Mouse (Mus musculus) lung, embryonic 14.5 days (tissue): ENCODE results near the gene Zdhhc3. TPM values are rescaled to one million over a fixed set of nuclear protein-coding genes. Genes with fewer than 3 reads are reported as not detected.

Experiments used
- ATAC-seq: fragments of 200-750 bp; cut with Nextera tagmentation; 2 replicates; pipeline ENCODE4 v1.8.0; 2017; ENCODE audit warnings: mild to moderate bottlenecking, moderate TSS enrichment, moderate library complexity; ENCODE audit not compliant: insufficient read depth
- DNase-seq: peaks from one replicate; pipeline ENCODE4 v3.0.0-alpha.2; 2015
- H3K27ac ChIP-seq: fragments of 300-500 bp; sonication (generic); 2 replicates; pipeline ENCODE4 v1.5.1; 2014; ENCODE audit warnings: low read depth, mild to moderate bottlenecking, moderate library complexity
- H3K27me3 ChIP-seq: fragments of 300-500 bp; sonication (generic); 2 replicates; pipeline ENCODE4 v1.6.1; 2014; ENCODE audit warnings: low read length, control low read depth; ENCODE audit not compliant: insufficient read depth
- H3K36me3 ChIP-seq: fragments of 300-500 bp; sonication (generic); 2 replicates; pipeline ENCODE4 v1.6.1; 2014; ENCODE audit warnings: control low read depth; ENCODE audit not compliant: insufficient read depth
- H3K4me1 ChIP-seq: fragments of 300-500 bp; sonication (generic); 2 replicates; pipeline ENCODE4 v1.6.1; 2014; ENCODE audit warnings: antibody characterized with exemption, control low read depth; ENCODE audit not compliant: insufficient read depth
- H3K4me2 ChIP-seq: fragments of 300-500 bp; sonication (generic); 2 replicates; pipeline ENCODE4 v1.6.1; 2014; ENCODE audit warnings: mild to moderate bottlenecking
- H3K4me3 ChIP-seq: fragments of 300-500 bp; sonication (generic); 2 replicates; pipeline ENCODE4 v1.5.1; 2014; ENCODE audit warnings: low read depth, low read length
- H3K9ac ChIP-seq: fragments of 300-500 bp; sonication (generic); 2 replicates; pipeline ENCODE4 v1.6.1; 2014
- H3K9me3 ChIP-seq: fragments of 300-500 bp; sonication (generic); 2 replicates; pipeline ENCODE4 v1.6.1; 2016; ENCODE audit warnings: low read depth, low read length, control low read depth
- CTCF ChIP-seq: IDR thresholded peaks from 2 replicates; pipeline ENCODE4 v1.5.1; 2016; ENCODE audit warnings: antibody characterized with exemption, low read depth
- WGBS: fragments of 180-500 bp; shearing (Covaris S2); extraction: QIAGEN DNeasy Blood & Tissue Kit; methylation state at CpG from one replicate; pipeline ENCODE4 v1.1.7; 2014; 5-methylcytosine and 5-hydroxymethylcytosine counted together
- polyA plus RNA-seq: library from polyadenylated mRNA; unstranded; fragments of >200 nt; fragmentation: Nextera tagmentation; extraction: Ambion mirVana; gene quantifications from 2 replicates; pipeline ENCODE4 v1.2.1, GENCODE M21; 2014

Gene Zdhhc3
- polyA plus RNA-seq, 1 experiment from 2014 or later: 57.4 TPM

- H3K27ac ChIP-seq: no peak overlapping the region
- H3K4me3 ChIP-seq: no peak overlapping the region
- no peak for ATAC-seq
- H3K4me1 ChIP-seq: 0 out of 2 replicates have a peak, but pooled peaks cover 3% of the 10 kb centered on the region
- TF ChIP-seq CTCF: no peak
- WGBS: 82% methylated on average over 7 of the region's 7 CpGs
- H3K9me3 ChIP-seq: no peaks in the 10 kb centered on the region
- H3K27me3 ChIP-seq: no peaks in the 10 kb centered on the region
- no peak for DNase-seq
- H3K9ac ChIP-seq: no peak overlapping the region
- H3K36me3 ChIP-seq: peaks cover 67% of the 10 kb centered on the region
- H3K4me2 ChIP-seq: no peak overlapping the region
Measured at GRCm38 (mm10) chr9:123136953-123137682, 24.1 kb upstream of the Zdhhc3 start.

- no peak overlapping the region for H3K27ac ChIP-seq
- ATAC-seq (no peak), DNase-seq (no peak)
- H3K9me3 ChIP-seq: no peaks in the 10 kb centered on the region
- no peaks in the 10 kb centered on the region for H3K27me3 ChIP-seq
- no peak overlapping the region for H3K4me2 ChIP-seq
- H3K36me3 ChIP-seq: peaks cover 94% of the 10 kb centered on the region
- H3K9ac ChIP-seq: no peak overlapping the region
- no peak for TF ChIP-seq CTCF
- no peak overlapping the region for H3K4me3 ChIP-seq
- WGBS: 87% methylated on average over 3 of the region's 3 CpGs
- H3K4me1 ChIP-seq: no peaks in the 10 kb centered on the region
Measured at GRCm38 (mm10) chr9:123132994-123133393, 20.0 kb upstream of the Zdhhc3 start.

GRCm38 (mm10) chr9:123127663-123128062 is 14.7 kb upstream of the Zdhhc3 start:
- Histone ChIP-seq H3K36me3 (peaks cover 85% of the 10 kb centered on the region), H3K4me1 (no peaks in the 10 kb centered on the region), H3K4me3 (no peak overlapping the region), H3K4me2 (no peak overlapping the region), H3K9ac (no peak overlapping the region), H3K9me3 (no peaks in the 10 kb centered on the region), H3K27ac (no peak overlapping the region), H3K27me3 (no peaks in the 10 kb centered on the region)
- no peak for ATAC-seq
- no peak for TF ChIP-seq CTCF
- WGBS: 95% methylated on average over 6 of the region's 6 CpGs
- no peak for DNase-seq

GRCm38 (mm10) chr9:123124413-123124981 is 11.5 kb upstream of the Zdhhc3 start:
- no peak overlapping the region for H3K9ac ChIP-seq
- H3K27ac ChIP-seq: no peak overlapping the region
- no peaks in the 10 kb centered on the region for H3K9me3 ChIP-seq
- DNase-seq: no peak
- H3K4me1 ChIP-seq: no peaks in the 10 kb centered on the region
- no peak overlapping the region for H3K4me3 ChIP-seq
- H3K4me2 ChIP-seq: no peak overlapping the region
- peaks cover 89% of the 10 kb centered on the region for H3K36me3 ChIP-seq
- WGBS: 91% methylated on average over 2 of the region's 2 CpGs
- TF ChIP-seq CTCF: no peak
- no peaks in the 10 kb centered on the region for H3K27me3 ChIP-seq
- ATAC-seq: no peak

- no peak overlapping the region for H3K9ac ChIP-seq
- H3K4me3 ChIP-seq: no peak overlapping the region
- H3K27ac ChIP-seq: no peak overlapping the region
- WGBS: 94% methylated on average over 6 of the region's 6 CpGs
- no peaks in the 10 kb centered on the region for H3K9me3 ChIP-seq
- H3K4me1 ChIP-seq: no peaks in the 10 kb centered on the region
- peak; percentile 63 for DNase-seq
- no peak overlapping the region for H3K4me2 ChIP-seq
- peaks cover 89% of the 10 kb centered on the region for H3K36me3 ChIP-seq
- peak; percentile 75 for TF ChIP-seq CTCF
- no peak for ATAC-seq
- no peaks in the 10 kb centered on the region for H3K27me3 ChIP-seq
Measured at GRCm38 (mm10) chr9:123123571-123124412, 10.8 kb upstream of the Zdhhc3 start.

GRCm38 (mm10) chr9:123123017-123123416 is 10.0 kb upstream of the Zdhhc3 start:
- Histone ChIP-seq H3K4me3 (no peak overlapping the region), H3K36me3 (peaks cover 82% of the 10 kb centered on the region), H3K9ac (no peak overlapping the region), H3K9me3 (no peaks in the 10 kb centered on the region), H3K27ac (no peak overlapping the region), H3K4me2 (no peak overlapping the region), H3K4me1 (no peaks in the 10 kb centered on the region), H3K27me3 (no peaks in the 10 kb centered on the region)
- ATAC-seq: no peak
- TF ChIP-seq CTCF: no peak
- WGBS: 94% methylated on average over 3 of the region's 3 CpGs
- no peak for DNase-seq

GRCm38 (mm10) chr9:123115566-123115965 is 2.6 kb upstream of the Zdhhc3 start:
- Histone ChIP-seq H3K27me3 (no peaks in the 10 kb centered on the region), H3K27ac (no peak overlapping the region), H3K9me3 (no peaks in the 10 kb centered on the region), H3K36me3 (peaks cover 38% of the 10 kb centered on the region), H3K4me3 (no peak overlapping the region), H3K4me1 (0 out of 2 replicates have a peak, but pooled peaks cover 5% of the 10 kb centered on the region), H3K9ac (no peak overlapping the region), H3K4me2 (no peak overlapping the region)
- 84% methylated on average over 1 of the region's 1 CpGs for WGBS
- ATAC-seq: no peak
- DNase-seq: no peak
- TF ChIP-seq CTCF: no peak
